Mouse (Mus musculus) midbrain, embryonic 16.5 days (tissue): ENCODE data around the gene Dsp. TPM values are rescaled to one million over a fixed set of nuclear protein-coding genes. Genes with fewer than 3 reads are reported as not detected.

Source experiments
- ATAC-seq: fragments of 200-750 bp; cut with Nextera tagmentation; 2 replicates; pipeline ENCODE4 v1.8.0; 2017; ENCODE audit warnings: moderate TSS enrichment
- H3K27ac ChIP-seq: fragments of 300-500 bp; sonication (generic); 2 replicates; pipeline ENCODE4 v1.5.1; 2014; ENCODE audit warnings: mild to moderate bottlenecking, low read length, mixed read lengths
- H3K27me3 ChIP-seq: fragments of 300-500 bp; sonication (generic); 2 replicates; pipeline ENCODE4 v1.6.1; 2014; ENCODE audit warnings: low read depth, low read length, mixed read lengths; ENCODE audit not compliant: control insufficient read depth, insufficient read depth
- H3K36me3 ChIP-seq: fragments of 300-500 bp; sonication (generic); 2 replicates; pipeline ENCODE4 v1.6.1; 2014; ENCODE audit warnings: mild to moderate bottlenecking, low read length, moderate library complexity, mixed read lengths; ENCODE audit not compliant: control insufficient read depth, insufficient read depth
- H3K4me1 ChIP-seq: fragments of 300-500 bp; sonication (generic); 2 replicates; pipeline ENCODE4 v1.6.1; 2014; ENCODE audit warnings: mild to moderate bottlenecking, low read length, mixed read lengths; ENCODE audit not compliant: control insufficient read depth, insufficient read depth
- H3K4me2 ChIP-seq: fragments of 300-500 bp; sonication (generic); 2 replicates; pipeline ENCODE4 v1.6.1; 2014; ENCODE audit warnings: mild to moderate bottlenecking, low read length, mixed read lengths
- H3K4me3 ChIP-seq: fragments of 300-500 bp; sonication (generic); 2 replicates; pipeline ENCODE4 v1.5.1; 2014; ENCODE audit warnings: low read depth, mild to moderate bottlenecking, low read length, moderate library complexity, mixed read lengths
- H3K9ac ChIP-seq: fragments of 300-500 bp; sonication (generic); 2 replicates; pipeline ENCODE4 v1.6.1; 2014; ENCODE audit warnings: low read depth, low read length, mixed read lengths
- H3K9me3 ChIP-seq: fragments of 300-500 bp; sonication (generic); replicated peaks from 2 replicates; pipeline ENCODE4 v1.6.1; 2014; ENCODE audit warnings: mild to moderate bottlenecking, low read length, mixed read lengths; ENCODE audit not compliant: control insufficient read depth, poor library complexity, severe bottlenecking
- WGBS: fragments of 180-500 bp; shearing (Covaris S2); extraction: QIAGEN DNeasy Blood & Tissue Kit; methylation state at CpG from one replicate; pipeline ENCODE4 v1.1.7; 2014; 5-methylcytosine and 5-hydroxymethylcytosine counted together
- polyA plus RNA-seq: library from polyadenylated mRNA; unstranded; fragments of >200 nt; fragmentation: Nextera tagmentation; extraction: Ambion mirVana; gene quantifications from 2 replicates; pipeline ENCODE4 v1.2.1, GENCODE M21; 2015

The Dsp gene
- polyA plus RNA-seq, 1 experiment from 2014 or later = 0.11 TPM

GRCm38 (mm10) chr13:38130116-38130515, 21.0 kb upstream of the Dsp start:
- Histone ChIP-seq H3K4me2 (no peak overlapping the region), H3K27me3 (no peaks in the 10 kb centered on the region), H3K36me3 (no peaks in the 10 kb centered on the region), H3K4me3 (no peak overlapping the region), H3K27ac (no peak overlapping the region), H3K9me3 (no peaks in the 10 kb centered on the region), H3K4me1 (no peaks in the 10 kb centered on the region), H3K9ac (no peak overlapping the region)
- ATAC-seq = no peak
- whole genome bisulfite sequencing = 91% methylated on average over 9 of the region's 9 CpGs

GRCm38 (mm10) chr13:38133016-38133528, 18.0 kb upstream of the Dsp start:
- Histone ChIP-seq H3K9me3 (no peaks in the 10 kb centered on the region), H3K36me3 (no peaks in the 10 kb centered on the region), H3K4me1 (no peaks in the 10 kb centered on the region), H3K9ac (no peak overlapping the region), H3K4me2 (no peak overlapping the region), H3K27me3 (no peaks in the 10 kb centered on the region), H3K4me3 (no peak overlapping the region), H3K27ac (no peak overlapping the region)
- no peak for ATAC-seq
- WGBS = 72% methylated on average over 7 of the region's 7 CpGs

GRCm38 (mm10) chr13:38140521-38140920, 10.6 kb upstream of the Dsp start:
- Histone ChIP-seq H3K27me3 (no peaks in the 10 kb centered on the region), H3K9ac (no peak overlapping the region), H3K4me1 (no peaks in the 10 kb centered on the region), H3K36me3 (no peaks in the 10 kb centered on the region), H3K4me3 (no peak overlapping the region), H3K27ac (no peak overlapping the region), H3K4me2 (no peak overlapping the region), H3K9me3 (no peaks in the 10 kb centered on the region)
- WGBS = 54% methylated on average over 1 of the region's 1 CpGs
- ATAC-seq = no peak

- no peak for ATAC-seq
- Histone ChIP-seq H3K27me3 (peaks cover 20% of the 10 kb centered on the region), H3K4me3 (no peak overlapping the region), H3K4me2 (peak overlapping the region; percentile 31; the same call in 1 of the 2 replicates), H3K4me1 (no peaks in the 10 kb centered on the region), H3K36me3 (no peaks in the 10 kb centered on the region), H3K9me3 (no peaks in the 10 kb centered on the region), H3K9ac (no peak overlapping the region; the same call in 1 of the 2 replicates), H3K27ac (no peak overlapping the region)
- WGBS = 14% methylated on average over 20 of the region's 20 CpGs
Observed at GRCm38 (mm10) chr13:38144962-38145713, 6.0 kb upstream of the Dsp start.

- Histone ChIP-seq H3K9me3 (no peaks in the 10 kb centered on the region), H3K4me3 (no peak overlapping the region), H3K27ac (no peak overlapping the region), H3K27me3 (peaks cover 28% of the 10 kb centered on the region), H3K36me3 (no peaks in the 10 kb centered on the region), H3K9ac (no peak overlapping the region), H3K4me1 (peaks cover 13% of the 10 kb centered on the region), H3K4me2 (no peak overlapping the region)
- ATAC-seq = no peak
- 65% methylated on average over 3 of the region's 3 CpGs for WGBS
Observed at GRCm38 (mm10) chr13:38148348-38148747, 2.7 kb upstream of the Dsp start.

GRCm38 (mm10) chr13:38151671-38152428, 756 bp downstream of the Dsp start:
- no peaks in the 10 kb centered on the region for H3K36me3 ChIP-seq
- H3K27me3 ChIP-seq = peaks cover 50% of the 10 kb centered on the region
- peak overlapping the region; percentile 43 for H3K4me3 ChIP-seq
- ATAC-seq = peak; percentile 60
- H3K4me1 ChIP-seq = peaks cover 13% of the 10 kb centered on the region
- H3K9me3 ChIP-seq = no peaks in the 10 kb centered on the region
- WGBS = under 1% methylated on average over 49 of the region's 49 CpGs
- no peak overlapping the region for H3K27ac ChIP-seq
- H3K9ac ChIP-seq = peak overlapping the region; percentile 56; the same call in 1 of the 2 replicates
- H3K4me2 ChIP-seq = peak overlapping the region; percentile 87

GRCm38 (mm10) chr13:38152429-38153035, 1.4 kb downstream of the Dsp start:
- peak overlapping the region; percentile 14 for H3K4me3 ChIP-seq
- peak overlapping the region; percentile 87 for H3K4me2 ChIP-seq
- H3K36me3 ChIP-seq = no peaks in the 10 kb centered on the region
- no peaks in the 10 kb centered on the region for H3K9me3 ChIP-seq
- no peak overlapping the region for H3K27ac ChIP-seq
- peaks cover 13% of the 10 kb centered on the region for H3K4me1 ChIP-seq
- ATAC-seq = peak; percentile 53; the same call in 1 of the 2 replicates
- H3K27me3 ChIP-seq = peaks cover 53% of the 10 kb centered on the region
- under 1% methylated on average over 31 of the region's 31 CpGs for WGBS
- no peak overlapping the region for H3K9ac ChIP-seq

- H3K4me3 ChIP-seq = no peak overlapping the region
- no peaks in the 10 kb centered on the region for H3K9me3 ChIP-seq
- peaks cover 13% of the 10 kb centered on the region for H3K4me1 ChIP-seq
- H3K9ac ChIP-seq = no peak overlapping the region
- ATAC-seq = no peak
- no peaks in the 10 kb centered on the region for H3K36me3 ChIP-seq
- peaks cover 37% of the 10 kb centered on the region for H3K27me3 ChIP-seq
- 10% methylated on average over 2 of the region's 2 CpGs for WGBS
- no peak overlapping the region for H3K4me2 ChIP-seq
- H3K27ac ChIP-seq = no peak overlapping the region
Observed at GRCm38 (mm10) chr13:38155523-38155922, 4.4 kb downstream of the Dsp start.
